Mouse (Mus musculus) lung, postnatal 0 days (tissue): ENCODE results near the gene Dvl1.

Source experiments
- CTCF ChIP-seq: IDR thresholded peaks from 2 replicates; pipeline ENCODE4 v1.5.1; 2016; ENCODE audit warnings: antibody characterized with exemption, mild to moderate bottlenecking
- EP300 ChIP-seq: IDR thresholded peaks from 2 replicates; pipeline ENCODE4 v1.6.1; 2016; ENCODE audit warnings: antibody characterized with exemption, mild to moderate bottlenecking, control low read depth

DNA sequence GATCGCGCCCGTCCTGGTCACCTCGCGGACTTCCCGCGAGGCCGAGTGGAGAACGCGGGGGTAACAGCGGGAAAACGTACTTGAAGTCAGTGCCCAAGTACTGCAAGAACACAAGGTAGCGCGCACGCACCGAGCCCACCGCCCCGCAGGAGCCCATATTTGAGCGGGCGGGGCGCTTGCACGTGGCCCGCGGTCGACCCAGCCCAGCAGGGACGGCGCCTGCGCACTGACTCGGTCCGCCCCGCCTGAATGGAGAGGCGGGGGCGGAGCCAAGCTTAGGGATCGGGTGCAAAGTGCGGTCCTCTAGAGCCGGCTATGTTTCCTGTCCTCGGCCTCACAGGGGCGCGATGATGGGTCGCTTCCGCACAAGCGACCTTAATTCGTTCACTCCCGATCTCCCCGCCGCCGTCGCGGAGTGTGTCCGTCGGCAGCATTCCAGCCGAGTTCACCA, 44.4 kb downstream of the Dvl1 start, which contains the start of the genes Pusl1 and Acap3:
- TF ChIP-seq EP300, result no peak
- no peak for TF ChIP-seq CTCF
